Mouse (Mus musculus): ENCODE measurements at regions not wholly inside any gene's neighbourhood (a gene's known extent, or its start where the extent isn't known, plus 50 kb on each side); places are given as distances from the start of the nearest gene placed in this dataset.
"Not testable (repeated sequence)": the region's sequence is repeated elsewhere in the genome, so short reads cannot be mapped to it uniquely, and the experiment has no call there.

- peak; percentile 98 for ATAC-seq (ENCODE audit: insufficient number of reproducible peaks, low FRiP score, low TSS enrichment)
Observed at GRCm38 (mm10) chr11:42754481-42755272, 280.9 kb upstream of the Gm9972 start.

DNA sequence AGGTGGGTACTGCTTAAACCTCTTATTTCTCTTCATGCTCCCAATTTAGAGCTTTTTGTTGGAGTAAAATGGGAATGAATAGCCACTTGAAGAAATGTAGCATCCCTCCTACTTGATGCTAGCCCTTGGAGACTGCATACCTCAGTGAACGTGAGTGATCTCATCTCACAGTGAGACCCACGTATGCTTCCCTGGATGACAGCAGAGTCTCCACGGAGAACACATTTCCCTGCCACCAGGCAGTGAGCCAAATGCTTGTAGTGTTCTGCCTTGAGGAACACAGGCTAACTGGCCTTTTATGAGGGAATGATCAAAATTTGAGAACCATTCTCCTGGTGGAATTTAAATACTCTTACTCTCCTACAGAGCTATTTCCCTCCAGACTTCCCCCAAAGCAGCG, 280.1 kb upstream of the Gm9972 start:
- peak; percentile 94 for ATAC-seq (ENCODE audit: insufficient number of reproducible peaks, low FRiP score, low TSS enrichment)

- ATAC-seq (ENCODE audit: insufficient number of reproducible peaks, low FRiP score, low TSS enrichment), result no peak
Observed at GRCm38 (mm10) chr11:42765213-42765612, 270.3 kb upstream of the Gm9972 start.

- no peak for ATAC-seq (ENCODE audit: insufficient number of reproducible peaks, low FRiP score, low TSS enrichment)
Observed at GRCm38 (mm10) chr11:42775074-42775676, 260.4 kb upstream of the Gm9972 start.

- no peak for ATAC-seq (ENCODE audit: insufficient number of reproducible peaks, low FRiP score, low TSS enrichment)
Observed at GRCm38 (mm10) chr11:42811487-42811886, 224.1 kb upstream of the Gm9972 start.

- ATAC-seq (ENCODE audit: insufficient number of reproducible peaks, low FRiP score, low TSS enrichment), result no peak
Observed at GRCm38 (mm10) chr11:42815753-42816152, 219.8 kb upstream of the Gm9972 start.

GRCm38 (mm10) chr11:42822835-42823234, 212.7 kb upstream of the Gm9972 start:
- no peak for ATAC-seq (ENCODE audit: insufficient number of reproducible peaks, low FRiP score, low TSS enrichment)

- ATAC-seq (ENCODE audit: insufficient number of reproducible peaks, low FRiP score, low TSS enrichment), result peak; percentile 86
Observed at GRCm38 (mm10) chr11:42845795-42846194, 189.8 kb upstream of the Gm9972 start.

DNA sequence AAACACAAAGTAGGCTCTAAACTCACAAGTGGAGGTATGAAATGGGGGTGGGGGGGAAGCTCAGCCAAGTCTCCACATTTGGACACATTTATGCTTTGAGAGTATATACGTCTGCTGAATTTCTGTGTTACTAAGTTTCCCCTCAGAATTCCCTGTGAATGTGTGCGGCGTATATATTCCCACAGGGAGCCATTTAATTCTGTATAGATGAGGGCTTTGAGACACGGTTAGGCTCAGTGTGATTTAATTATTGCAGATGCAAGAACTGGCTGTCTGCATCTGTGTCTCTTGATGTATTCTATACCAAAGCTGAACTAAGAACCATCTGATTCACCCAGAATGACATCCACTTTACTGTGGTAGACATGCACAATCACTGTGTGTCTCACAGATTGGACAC, 181.1 kb upstream of the Gm9972 start:
- ATAC-seq (ENCODE audit: insufficient number of reproducible peaks, low FRiP score, low TSS enrichment), result no peak

DNA sequence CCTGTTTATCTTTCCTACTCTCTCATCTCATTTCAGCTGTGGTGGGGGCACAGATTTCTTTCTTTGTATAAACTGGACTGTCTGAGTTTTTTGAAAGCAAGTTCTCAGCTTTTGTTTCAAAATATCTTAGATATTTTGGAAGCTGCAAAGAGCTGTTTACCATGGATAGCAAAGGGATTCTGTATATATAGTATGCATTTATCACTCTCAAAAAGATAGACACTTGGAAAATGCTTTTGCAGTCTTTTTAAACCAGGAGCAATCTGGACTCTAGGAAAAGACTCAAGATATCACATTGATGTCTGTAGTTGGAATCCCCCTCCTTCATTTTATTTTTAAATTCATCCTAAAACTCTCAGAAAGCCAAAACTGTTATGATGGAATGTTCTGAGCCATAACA, 177.9 kb upstream of the Gm9972 start:
- no peak for ATAC-seq (ENCODE audit: insufficient number of reproducible peaks, low FRiP score, low TSS enrichment)

GRCm38 (mm10) chr11:42874056-42874455, 161.5 kb upstream of the Gm9972 start:
- no peak for ATAC-seq (ENCODE audit: insufficient number of reproducible peaks, low FRiP score, low TSS enrichment)

DNA sequence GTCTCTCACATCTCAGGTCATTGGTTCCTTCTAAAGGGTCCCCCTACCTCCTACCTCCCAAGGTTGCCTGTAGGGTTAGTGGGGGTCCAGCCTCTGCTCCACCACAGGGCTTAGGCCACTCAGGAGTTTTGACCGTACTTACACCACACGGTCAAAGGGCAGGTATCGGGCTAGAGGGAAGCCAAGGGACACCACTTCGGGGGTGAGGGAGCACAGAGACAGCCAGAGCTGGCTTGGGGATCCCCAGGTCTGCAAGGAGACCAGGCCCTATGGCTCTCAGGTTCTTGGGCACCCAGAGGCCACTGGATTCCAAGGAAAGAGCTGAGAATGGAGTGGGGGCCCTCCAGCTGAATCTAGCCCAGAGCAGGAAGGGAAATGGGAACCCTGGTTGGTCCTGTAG, 135.5 kb upstream of the Gm9972 start:
- no peak for ATAC-seq (ENCODE audit: insufficient number of reproducible peaks, low FRiP score, low TSS enrichment)

DNA sequence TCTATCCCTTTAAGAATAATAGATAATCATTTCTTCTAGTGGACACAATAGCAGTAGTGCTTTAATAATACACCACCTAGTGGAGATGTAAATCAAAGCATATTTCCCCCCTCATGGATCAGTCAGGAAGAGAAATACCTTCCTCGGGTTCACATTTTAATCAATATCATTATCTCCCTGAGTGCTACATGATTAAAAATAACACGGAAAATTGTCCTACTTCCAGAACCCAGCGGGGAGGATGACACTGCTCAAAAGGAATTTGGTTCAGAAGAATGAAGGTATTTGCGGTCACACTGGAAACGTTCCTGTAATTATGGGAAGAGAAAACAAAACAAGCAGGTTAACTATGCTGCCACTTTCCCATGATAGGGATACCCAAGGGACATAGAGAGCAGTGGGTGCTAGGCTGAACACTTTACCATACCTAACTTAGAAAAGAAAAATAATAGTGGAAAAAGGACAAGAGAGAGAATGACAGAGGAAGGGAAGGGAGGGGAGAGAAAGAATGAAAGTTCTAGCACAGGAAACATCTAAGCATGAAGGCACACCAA, 132.0 kb upstream of the Gm9972 start:
- ATAC-seq (ENCODE audit: insufficient number of reproducible peaks, low FRiP score, low TSS enrichment), result peak; percentile 74; the same call in 1 of the 2 replicates

- no peak for ATAC-seq (ENCODE audit: insufficient number of reproducible peaks, low FRiP score, low TSS enrichment)
Observed at GRCm38 (mm10) chr11:42905561-42905960, 130.0 kb upstream of the Gm9972 start.

- ATAC-seq (ENCODE audit: insufficient number of reproducible peaks, low FRiP score, low TSS enrichment), result no peak
Observed at GRCm38 (mm10) chr11:42906020-42906419, 129.5 kb upstream of the Gm9972 start.

DNA sequence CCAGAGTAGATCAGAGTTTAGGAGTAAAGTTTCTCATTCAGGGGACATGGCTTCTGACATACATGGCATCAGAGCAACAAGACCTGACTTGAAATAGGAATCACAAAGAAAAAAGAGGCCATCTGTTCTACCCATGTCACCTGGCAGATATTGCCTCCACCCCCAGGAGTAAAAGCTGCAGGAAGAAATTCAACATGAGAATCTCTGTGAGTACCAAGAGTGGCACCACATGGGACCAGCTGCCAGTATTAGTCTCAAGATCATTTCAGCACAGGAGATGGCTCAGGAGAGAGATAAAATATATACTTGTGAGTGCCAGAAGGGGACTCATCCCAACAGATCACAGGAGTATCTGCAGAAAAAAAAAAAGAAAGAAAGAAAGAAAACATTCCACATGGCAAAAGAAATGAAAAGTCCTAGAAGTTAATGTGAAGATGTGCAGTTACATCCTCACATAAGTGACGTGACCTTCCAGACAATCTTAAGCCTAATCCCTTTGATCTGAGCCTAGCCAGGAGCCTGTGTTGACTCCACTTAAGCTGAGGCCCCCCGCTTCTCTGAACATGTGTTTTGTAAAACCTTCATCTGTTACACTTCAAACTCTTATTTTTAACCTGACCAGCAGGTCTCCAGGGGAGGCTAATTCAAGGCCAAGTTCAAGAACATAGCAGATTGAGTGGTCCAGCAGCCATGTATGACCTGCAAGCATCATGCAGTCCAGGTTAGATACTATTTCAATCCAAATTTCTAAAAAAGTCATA, 118.9 kb upstream of the Gm9972 start:
- ATAC-seq (ENCODE audit: insufficient number of reproducible peaks, low FRiP score, low TSS enrichment), result peak; percentile 74

DNA sequence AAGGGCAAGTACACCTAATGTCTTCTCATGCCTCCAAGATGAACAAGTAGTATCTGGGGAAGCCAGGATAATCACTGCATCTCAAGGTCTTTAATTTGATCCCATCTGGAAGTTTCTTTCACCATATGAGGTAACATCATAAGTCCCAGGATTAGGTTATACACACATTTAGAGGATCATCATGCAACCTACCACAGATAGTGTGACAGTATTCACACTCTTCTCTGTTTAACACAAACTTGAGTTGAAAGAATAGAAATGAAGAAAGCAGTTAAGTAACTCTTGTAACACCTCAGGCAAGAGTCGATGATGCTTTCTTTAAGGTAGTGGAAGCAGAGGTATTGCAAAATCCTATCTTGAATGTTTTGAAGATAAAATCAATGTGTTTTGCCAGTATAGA, 116.3 kb upstream of the Gm9972 start:
- ATAC-seq (ENCODE audit: insufficient number of reproducible peaks, low FRiP score, low TSS enrichment), result no peak

DNA sequence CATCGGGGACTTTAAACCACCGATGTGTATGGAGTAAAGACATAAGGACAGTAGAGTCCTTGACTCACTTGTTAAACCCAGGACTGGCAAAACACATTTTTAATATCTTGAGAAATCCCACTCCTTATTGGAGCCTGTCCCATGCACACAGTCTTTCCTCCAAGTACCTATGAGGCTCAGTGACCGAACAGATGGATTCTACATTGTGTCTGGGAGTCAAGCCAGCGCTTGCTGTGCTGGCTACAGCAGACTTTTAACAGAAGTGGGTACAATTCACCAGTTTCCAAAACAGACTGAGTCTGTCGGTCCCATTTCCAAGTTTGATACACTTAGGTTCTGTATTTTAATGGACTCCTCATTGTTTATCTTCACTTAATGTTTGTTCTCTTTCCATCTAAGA, 108.4 kb upstream of the Gm9972 start:
- ATAC-seq (ENCODE audit: insufficient number of reproducible peaks, low FRiP score, low TSS enrichment), result peak; percentile 98

DNA sequence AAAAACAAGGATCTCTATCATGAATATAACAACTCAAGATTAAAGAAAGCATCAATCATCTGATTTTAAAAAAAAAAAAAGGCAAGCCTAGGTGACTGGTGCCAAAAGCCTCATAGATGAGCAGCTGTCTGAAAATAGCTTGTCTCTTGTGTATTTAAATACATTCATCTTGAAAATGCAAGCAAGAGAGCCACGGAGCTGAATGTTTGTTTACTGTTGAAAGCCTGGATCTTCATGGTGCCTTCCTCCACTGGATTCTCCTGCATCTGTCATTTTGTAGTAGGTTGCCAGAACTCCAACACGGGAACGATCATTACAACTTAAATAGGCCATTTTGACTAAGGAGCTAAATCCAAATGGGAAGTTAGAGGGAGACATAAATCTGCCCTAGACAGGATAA, 106.6 kb upstream of the Gm9972 start:
- peak; percentile 41; the same call in 1 of the 2 replicates for ATAC-seq (ENCODE audit: insufficient number of reproducible peaks, low FRiP score, low TSS enrichment)

GRCm38 (mm10) chr11:42939271-42939670, 96.3 kb upstream of the Gm9972 start:
- not testable (repeated sequence) for ATAC-seq (ENCODE audit: insufficient number of reproducible peaks, low FRiP score, low TSS enrichment)

DNA sequence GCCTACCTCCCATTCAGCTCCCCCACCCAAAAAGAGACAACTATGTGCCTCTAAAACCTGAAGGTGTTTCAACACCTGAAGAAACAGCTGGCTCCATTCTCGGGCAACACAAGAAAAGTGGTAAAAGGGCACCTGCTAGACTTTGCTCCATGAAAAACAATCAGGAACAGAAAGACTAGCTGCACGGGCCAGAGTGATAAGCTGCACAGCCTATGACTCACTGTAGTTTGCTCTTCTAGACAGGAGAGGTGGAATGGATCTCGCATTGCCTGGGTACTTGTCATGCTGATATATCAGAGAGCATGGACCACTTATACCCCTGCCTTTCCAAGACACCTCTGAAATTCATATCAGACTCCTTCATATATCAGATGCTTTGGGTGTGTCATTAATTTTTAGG, 94.0 kb upstream of the Gm9972 start:
- no peak for ATAC-seq (ENCODE audit: insufficient number of reproducible peaks, low FRiP score, low TSS enrichment)

All from cerebellum, adult (tissue).